Mouse (Mus musculus) stomach, embryonic 14.5 days (tissue): ENCODE results near the gene Wwc1. TPM values are rescaled to one million over a fixed set of nuclear protein-coding genes. Genes with fewer than 3 reads are reported as not detected.

Experiments used
- polyA plus RNA-seq: library from polyadenylated mRNA; unstranded; fragments of >200 nt; fragmentation: Nextera tagmentation; extraction: Ambion mirVana; gene quantifications from 2 replicates; pipeline ENCODE4 v1.2.1, GENCODE M21; 2014

Gene Wwc1
- polyA plus RNA-seq, 1 experiment from 2014 or later = 6.8 TPM

Other genes with a start within 250 kb of the Wwc1 start
- gene Pank3, start 211.0 kb downstream of the Wwc1 start, polyA plus RNA-seq = 22.6 and 26.3 TPM in 2 replicates
- 0.22 and 0.62 TPM in 2 replicates for gene Fbll1, start 181.6 kb downstream of the Wwc1 start, polyA plus RNA-seq
- 79.2 and 84.8 TPM in 2 replicates for gene Rars, start 146.0 kb downstream of the Wwc1 start, polyA plus RNA-seq